Mouse (Mus musculus): Measurements from ENCODE around the gene Cops6.
A peak's percentile ranks its signal among the peaks of the same experiment; 100 is the strongest.

Gene Cops6

GRCm38 (mm10) chr5:138160842-138161665 is at the start of gene Cops6:
Cops6 (plus strand) TSS chr5:138161071.
- DNase-seq (ENCODE audit: low spot score in 2 of 2) = peak; percentile 88 to 91

- peak; percentile 77 to 80 for DNase-seq (ENCODE audit: low spot score in 2 of 2)
Measured at GRCm38 (mm10) chr5:138116255-138117198, 44.3 kb upstream of the Cops6 start, which contains the start of gene Zscan21. Zscan21 (plus strand) TSS chr5:138116903.

- DNase-seq (ENCODE audit: low spot score in 2 of 2) = no peak
Measured at GRCm38 (mm10) chr5:138117199-138118015, 43.5 kb upstream of the Cops6 start.

- no peak for DNase-seq (ENCODE audit: low spot score in 2 of 2)
Measured at GRCm38 (mm10) chr5:138118041-138118440, 42.8 kb upstream of the Cops6 start.

- no peak for DNase-seq (ENCODE audit: low spot score in 2 of 2)
Measured at GRCm38 (mm10) chr5:138132425-138133064, 28.3 kb upstream of the Cops6 start.

- no peak for DNase-seq (ENCODE audit: low spot score in 2 of 2)
Measured at GRCm38 (mm10) chr5:138137257-138137656, 23.6 kb upstream of the Cops6 start.

GRCm38 (mm10) chr5:138137935-138138549 is 22.8 kb upstream of the Cops6 start:
- no peak for DNase-seq (ENCODE audit: low spot score in 2 of 2)

- DNase-seq (ENCODE audit: low spot score in 2 of 2) = no peak
Measured at GRCm38 (mm10) chr5:138138585-138138984, 22.3 kb upstream of the Cops6 start.

- DNase-seq (ENCODE audit: low spot score in 2 of 2) = no peak
Measured at GRCm38 (mm10) chr5:138154390-138154789, 6.5 kb upstream of the Cops6 start.

- DNase-seq (ENCODE audit: low spot score in 2 of 2) = peak; percentile 79 to 85
Measured at GRCm38 (mm10) chr5:138155443-138155976, 5.4 kb upstream of the Cops6 start, which contains the start of gene Zfp113. Zfp113 (minus strand) TSS chr5:138155744.

- no peak for DNase-seq (ENCODE audit: low spot score in 2 of 2)
Measured at GRCm38 (mm10) chr5:138160224-138160762, 578 bp upstream of the Cops6 start.

GRCm38 (mm10) chr5:138163046-138163445 is 2.2 kb downstream of the Cops6 start:
- no peak for DNase-seq (ENCODE audit: low spot score in 2 of 2)

- DNase-seq (ENCODE audit: low spot score in 2 of 2) = no peak
Measured at GRCm38 (mm10) chr5:138163610-138164009, 2.7 kb downstream of the Cops6 start.

- no peak for DNase-seq (ENCODE audit: low spot score in 2 of 2)
Measured at GRCm38 (mm10) chr5:138165594-138165993, 4.7 kb downstream of the Cops6 start.

GRCm38 (mm10) chr5:138170936-138171561 is 10.2 kb downstream of the Cops6 start:
- DNase-seq (ENCODE audit: low spot score in 2 of 2) = peak; percentile 91 to 92

- DNase-seq (ENCODE audit: low spot score in 2 of 2) = peak; percentile 97
Measured at GRCm38 (mm10) chr5:138171695-138172491, 11.0 kb downstream of the Cops6 start, which contains the start of the genes Ap4m1 and Mcm7. Ap4m1 (plus strand) TSS chr5:138172002. Mcm7 (minus strand) TSS chr5:138172422.

- DNase-seq (ENCODE audit: low spot score in 2 of 2) = no peak
Measured at GRCm38 (mm10) chr5:138173217-138173616, 12.3 kb downstream of the Cops6 start.

- DNase-seq (ENCODE audit: low spot score in 2 of 2) = peak; percentile 63 to 73
Measured at GRCm38 (mm10) chr5:138186950-138187638, 26.2 kb downstream of the Cops6 start, which contains the start of the genes Taf6 and Cnpy4. Taf6 (minus strand) TSS chr5:138187451. Cnpy4 (plus strand) TSS chr5:138187485.

Measured in frontal cortex, postnatal 14 days (tissue).